Mouse (Mus musculus) megakaryocyte progenitor cell, adult 5-6 weeks (primary cell): ENCODE measurements around the gene Mthfd1. TPM values are rescaled to one million over a fixed set of nuclear protein-coding genes. Genes with fewer than 3 reads are reported as not detected.
"Not testable (repeated sequence)": the region's sequence is repeated elsewhere in the genome, so short reads cannot be mapped to it uniquely, and the experiment has no call there.

Experiments used
- ATAC-seq: replicated peaks from 2 replicates; pipeline ENCODE4 v1.8.0; 2016; ENCODE audit warnings: mild to moderate bottlenecking, moderate TSS enrichment, inconsistent platforms; ENCODE audit not compliant: poor library complexity
- total RNA-seq, 2 experiments: library from RNA; stranded (forward) in 1 of 2; stranded (reverse) in 1 of 2; fragments of 157-497, 149-512 nt in 1 of 2; fragments of 200-1000 nt in 1 of 2; gene quantifications; 2 replicates each; pipeline versions ENCODE4 v1.2.3 to v1.2.4; 2015 to 2017

Mthfd1 gene
- total RNA-seq (2015) (90.1 and 113 TPM in 2 replicates), total RNA-seq (2017) (137 and 191 TPM in 2 replicates)

DNA sequence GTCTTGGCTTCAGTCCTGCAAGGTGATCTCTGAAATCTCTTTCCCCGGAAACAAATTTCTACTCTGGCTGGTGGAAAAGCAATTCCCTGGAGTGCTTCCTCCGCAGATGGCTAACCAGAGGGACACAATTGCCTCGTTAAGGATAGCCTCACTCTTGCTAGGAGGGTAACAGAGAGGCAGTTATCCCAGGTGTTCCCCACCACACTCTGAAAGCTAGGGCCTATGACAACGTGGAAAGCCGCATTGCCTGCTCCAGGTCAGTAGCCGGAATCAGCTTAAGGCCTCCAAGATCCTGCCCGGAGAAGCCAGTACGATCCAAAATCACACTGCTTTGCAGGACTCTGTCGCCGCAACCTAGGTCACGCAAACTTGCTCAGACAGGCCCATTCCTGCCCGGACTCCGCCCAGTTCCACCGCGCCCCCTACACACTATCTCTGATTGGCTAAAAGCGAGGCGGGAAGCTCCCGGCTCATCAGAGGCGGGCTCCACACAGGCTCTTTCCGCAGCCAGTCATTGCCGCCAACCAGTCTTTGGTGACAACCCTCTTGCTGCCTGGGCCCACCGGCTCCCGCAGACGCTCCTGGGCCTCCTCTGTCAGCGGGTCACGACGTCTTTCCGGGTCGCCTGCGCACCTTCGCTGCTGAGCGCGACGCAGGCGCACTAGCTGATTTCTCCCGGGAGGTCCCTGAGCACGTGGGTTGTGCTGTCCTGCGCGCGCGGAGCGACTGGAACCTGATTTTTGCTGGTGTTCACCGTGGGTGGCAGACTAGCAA, at the start of gene Mthfd1:
TSS of gene Mthfd1 (plus strand) at position 574 of the 774 bp plus-strand sequence.
- peak; percentile 95 for ATAC-seq

- ATAC-seq, result no peak
Observed at GRCm38 (mm10) chr12:76209429-76209974, 45.6 kb upstream of the Mthfd1 start.

- ATAC-seq, result no peak
Observed at GRCm38 (mm10) chr12:76215121-76215520, 40.0 kb upstream of the Mthfd1 start.

DNA sequence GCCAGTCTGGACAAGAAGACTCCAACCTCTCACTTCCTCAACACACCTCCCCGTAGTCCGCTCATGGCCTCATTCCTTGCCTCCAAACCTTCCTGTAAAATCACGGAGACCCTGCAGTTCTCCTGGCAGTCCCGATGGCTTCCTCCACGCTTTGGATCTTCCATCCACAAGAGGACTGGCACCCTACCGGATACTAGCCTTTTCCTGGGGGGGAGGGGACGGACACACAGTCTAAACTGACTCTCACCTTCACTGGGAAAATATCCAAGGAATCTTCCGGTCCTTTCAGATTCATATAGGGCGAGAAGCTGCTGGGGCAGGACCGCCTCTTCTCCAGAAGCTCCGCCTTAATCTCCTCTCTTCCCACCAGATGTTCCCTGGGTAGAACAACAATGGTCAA, 38.4 kb upstream of the Mthfd1 start:
- ATAC-seq, result no peak

GRCm38 (mm10) chr12:76222104-76222503, 33.0 kb upstream of the Mthfd1 start:
- not testable (repeated sequence) for ATAC-seq

- no peak for ATAC-seq
Observed at GRCm38 (mm10) chr12:76230644-76231043, 24.5 kb upstream of the Mthfd1 start.

GRCm38 (mm10) chr12:76235253-76235652, 19.8 kb upstream of the Mthfd1 start:
- ATAC-seq, result no peak

- ATAC-seq, result no peak; the same call in 1 of the 2 replicates
Observed at GRCm38 (mm10) chr12:76239145-76239838, 15.8 kb upstream of the Mthfd1 start.

DNA sequence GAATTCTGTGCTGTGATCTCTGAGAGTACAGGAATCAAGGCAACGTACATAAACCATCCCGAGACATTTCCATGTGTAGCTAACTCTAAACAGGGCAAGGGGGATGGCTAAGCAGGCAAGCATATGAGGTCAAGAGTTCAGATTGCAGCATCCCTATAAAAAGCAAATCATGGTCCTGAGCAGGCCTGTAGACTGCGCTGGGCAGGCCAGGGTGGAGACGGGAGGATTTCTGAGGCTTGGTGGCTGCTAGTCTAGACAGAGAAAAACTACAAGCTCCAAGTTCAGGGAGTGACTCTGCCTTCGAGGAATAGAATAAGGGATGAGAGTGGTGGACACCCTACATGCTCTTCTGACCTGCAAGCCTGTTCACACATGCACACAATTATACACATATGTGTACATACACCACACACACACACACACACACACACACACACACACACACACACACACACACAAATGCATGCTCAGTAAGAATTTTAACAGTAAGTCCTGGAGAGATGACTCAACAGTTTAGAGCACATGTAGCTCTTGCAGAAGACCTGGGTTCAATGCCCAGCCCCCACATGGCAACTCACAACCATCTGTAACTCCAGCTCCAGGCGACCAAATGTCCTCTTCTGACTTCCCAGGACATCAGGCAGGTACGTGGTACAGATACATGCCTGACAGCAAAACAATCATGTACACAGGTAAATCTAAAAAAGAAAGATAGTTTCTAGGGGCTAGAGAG, 15.1 kb upstream of the Mthfd1 start:
- ATAC-seq, result no peak

- peak; percentile 22 for ATAC-seq
Observed at GRCm38 (mm10) chr12:76240670-76241069, 14.4 kb upstream of the Mthfd1 start.

DNA sequence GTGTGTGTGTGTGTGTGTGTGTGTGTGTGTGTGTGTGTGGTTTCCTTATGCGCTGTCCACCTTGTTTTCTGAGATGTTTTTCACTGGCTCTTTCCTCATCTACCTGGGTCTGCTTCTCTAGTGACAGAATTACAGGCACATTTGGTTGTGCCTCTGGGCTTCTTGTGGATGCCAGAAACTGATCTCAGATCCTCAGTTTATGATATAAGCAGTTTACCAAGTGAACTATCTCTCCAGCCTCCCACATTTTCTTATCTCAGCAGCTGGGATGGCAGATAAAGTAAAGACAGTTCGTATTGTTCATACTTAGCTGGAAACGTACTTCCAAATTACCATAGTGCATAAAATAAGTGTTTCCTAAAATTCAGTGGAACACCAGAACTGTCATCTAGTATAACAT, 14.0 kb upstream of the Mthfd1 start:
- ATAC-seq, result peak; percentile 49

- ATAC-seq, result peak; percentile 27
Observed at GRCm38 (mm10) chr12:76241833-76242232, 13.3 kb upstream of the Mthfd1 start.

DNA sequence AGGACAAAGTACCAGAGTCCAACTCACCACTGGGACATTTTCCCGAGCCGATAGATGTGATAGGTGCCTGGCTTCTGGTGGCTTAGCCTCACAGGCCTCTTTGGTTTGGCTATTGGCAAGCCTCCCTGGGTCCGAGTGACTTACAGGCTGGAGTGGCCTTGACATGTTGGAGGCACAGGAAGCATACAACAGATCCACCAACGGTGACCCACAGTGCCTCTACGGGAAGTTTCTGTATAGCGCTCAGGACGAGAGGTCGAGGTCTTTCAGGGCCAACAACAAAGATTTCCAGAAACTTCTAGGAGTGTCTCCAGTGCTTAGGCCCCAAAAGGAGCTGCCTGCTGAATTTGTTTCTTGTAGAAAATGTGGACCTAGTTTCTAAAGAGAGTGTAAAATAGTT, 10.1 kb upstream of the Mthfd1 start:
- no peak for ATAC-seq

GRCm38 (mm10) chr12:76246646-76247045, 8.5 kb upstream of the Mthfd1 start, which contains the start of gene Tex21:
Gene Tex21 (minus strand): TSS chr12:76246746.
- no peak for ATAC-seq

DNA sequence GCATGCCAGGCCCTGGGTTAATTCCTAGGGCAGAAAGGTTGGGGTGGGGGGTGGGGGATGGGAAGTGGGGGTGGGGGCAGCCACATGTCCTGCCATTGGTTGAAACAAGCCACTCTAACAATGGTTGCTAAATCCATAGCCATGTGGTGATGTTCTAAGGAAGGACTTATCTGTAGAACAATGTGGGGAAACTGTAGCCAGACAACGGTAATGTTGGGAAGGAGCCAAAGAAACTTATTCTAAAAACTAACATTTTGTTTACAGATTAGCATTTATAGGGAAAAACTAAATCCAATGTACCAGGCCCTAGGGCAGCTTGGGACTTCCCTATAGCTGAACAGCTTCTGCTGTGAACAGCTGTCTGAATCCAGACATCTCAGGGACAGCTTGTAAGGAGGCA, 2.0 kb upstream of the Mthfd1 start:
- ATAC-seq, result no peak

GRCm38 (mm10) chr12:76253591-76253990, 1.5 kb upstream of the Mthfd1 start:
- no peak for ATAC-seq

DNA sequence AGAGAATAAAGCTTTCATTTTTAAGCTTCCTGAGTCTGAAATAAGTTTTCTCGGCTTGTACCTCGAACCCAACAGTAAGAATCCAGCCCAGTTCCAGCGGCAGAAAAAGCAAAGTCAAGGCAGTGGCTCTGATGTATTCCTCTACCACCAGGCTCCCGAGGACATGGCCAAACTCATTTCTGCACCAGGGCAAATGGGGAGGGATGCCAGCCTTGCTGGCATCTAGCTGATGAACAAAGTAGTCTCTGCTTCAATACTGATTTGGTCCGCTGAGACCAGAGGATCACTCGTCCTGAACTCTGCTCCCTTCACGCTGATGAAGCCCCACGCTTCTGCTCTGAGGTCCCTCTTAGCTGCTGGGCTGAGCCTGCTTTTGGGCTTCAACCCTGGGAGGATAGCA, 1.1 kb upstream of the Mthfd1 start:
- no peak for ATAC-seq

GRCm38 (mm10) chr12:76255499-76255875, 389 bp downstream of the Mthfd1 start:
- ATAC-seq, result peak; percentile 11; the same call in 1 of the 2 replicates

GRCm38 (mm10) chr12:76256114-76256843, 1.2 kb downstream of the Mthfd1 start:
- ATAC-seq, result no peak

GRCm38 (mm10) chr12:76260673-76261072, 5.6 kb downstream of the Mthfd1 start:
- ATAC-seq, result no peak
